Comparison of ENCODE assay signal across 8 mouse cellular contexts in genomic region chr2:44926683-44927481, GRCm38 (mm10). TPM values are rescaled to one million over a fixed set of nuclear protein-coding genes. Genes with fewer than 3 reads are reported as not detected.
DNase-seq lines count a peak whose midpoint lies in the region; ATAC-seq lines count a peak whose summit lies in the region.

No protein-coding gene starts in this region.

- H3K27ac ChIP-seq in intestine, embryonic 15.5 days = peak overlapping the region; percentile 98

- no peaks in the 10 kb centered on the region for H3K36me3 ChIP-seq in intestine, embryonic 15.5 days

- H3K4me3 ChIP-seq in intestine, embryonic 15.5 days (replicated peaks) = peak overlapping the region; percentile 75

- no peaks in the 10 kb centered on the region for H3K27me3 ChIP-seq in intestine, embryonic 15.5 days (replicated peaks)

- peak; percentile 92 for DNase-seq in adrenal gland, adult 8-10 months
- peak; percentile 86 for DNase-seq in embryo, embryonic 11.5 days (ENCODE audit: low read depth, low spot score)
- peak; percentile 82 to 85 for DNase-seq in gastrocnemius, postnatal 36 days
- peak; percentile 89 to 94 for DNase-seq in left cerebral cortex, postnatal 25 days (ENCODE audit: low spot score in 2 of 2)
- peak; percentile 95 for DNase-seq in mesoderm, embryonic 11.5 days (ENCODE audit: low read depth, low spot score)
- peak; percentile 89 for DNase-seq in right cerebral cortex, postnatal 25 days
- peak; percentile 81 to 89 for DNase-seq in urinary bladder, postnatal 36 days (ENCODE audit: low spot score in 2 of 2)

- intact Hi-C loops in gastrocnemius, postnatal 36 days (cut with DNase I) = loop anchor here (2.0 kb wide), 2 partner anchors 182 to 190 kb away; partner anchors contain the start of gene Zeb2
- intact Hi-C loops in left cerebral cortex, postnatal 25 days (cut with DNase I) = loop anchor here (5.0 kb wide), 3 partner anchors 40 to 360 kb away; no protein-coding TSS in a partner anchor

- no peaks in the 10 kb centered on the region for H3K4me1 ChIP-seq in intestine, embryonic 15.5 days (replicated peaks)

- H3K9me3 ChIP-seq in intestine, embryonic 15.5 days = no peaks in the 10 kb centered on the region

- peak overlapping the region; percentile 66 for H3K4me2 ChIP-seq in intestine, embryonic 15.5 days (replicated peaks)

- WGBS in intestine, embryonic 15.5 days = under 1% methylated on average over 50 of the region's 95 CpGs

- ATAC-seq in intestine, embryonic 15.5 days = peak; percentile 97

- H3K9ac ChIP-seq in intestine, embryonic 15.5 days = peak overlapping the region; percentile 80

RNA-seq across cellular contexts. Expression of gene Gtdc1, which starts 0.6 kb away (rescaled TPM):
- 10 to 100 TPM; 13.0 to 19.7 (median 16.5) TPM for total RNA-seq in adrenal gland, adult 8-10 months (2022)
- total RNA-seq in gastrocnemius, postnatal 36 days (2021) = 10 to 100 TPM; 22.9 to 28.9 TPM
- polyA plus RNA-seq in intestine, embryonic 15.5 days (2015; fragmentation: Nextera tagmentation; extraction: Ambion mirVana) = 8.8 and 10.2 TPM in 2 replicates
- total RNA-seq in left cerebral cortex, postnatal 25 days (2021) = 10 to 100 TPM; 79.8 to 82.3 TPM

Comparison
In these comparisons a context has a peak if more than half of its experiments do, and no peak if none do; other contexts are left out.
1. Peak in every context shown above with its lines: DNase-seq, ATAC-seq, H3K4me3 ChIP-seq and H3K27ac ChIP-seq.